8 mouse cellular contexts compared by ENCODE assay signal in the genomic region with DNA sequence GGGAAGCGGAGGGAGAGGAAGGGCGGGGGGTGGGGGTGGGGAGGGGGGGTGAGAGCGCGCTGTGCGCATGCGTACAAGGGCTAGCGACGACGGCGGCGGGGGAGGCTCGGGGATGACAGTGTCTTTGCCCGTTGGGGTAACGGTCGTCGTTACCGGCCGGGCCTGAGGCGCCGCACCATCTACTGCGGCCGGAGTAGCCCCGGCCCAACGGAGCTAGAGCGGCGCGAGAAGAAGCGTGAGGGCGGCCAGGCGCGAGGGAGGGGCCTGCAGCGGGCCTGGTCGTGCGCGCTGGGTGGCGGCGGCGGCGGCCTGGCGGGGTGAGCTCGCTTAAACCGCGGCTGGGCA. TPM values are rescaled to one million over a fixed set of nuclear protein-coding genes. Genes with fewer than 3 reads are reported as not detected.
DNase-seq lines count a peak whose midpoint lies in the region; ATAC-seq and TF ChIP-seq lines count a peak whose summit lies in the region.

A gene (plus strand): TSS at position 115 of the 345 bp plus-strand sequence.

- peaks cover 8% of the 10 kb centered on the region for H3K4me1 ChIP-seq in brown adipose tissue, adult 24 weeks (ENCODE audit: control insufficient read depth, insufficient read depth, insufficient read length, low read length)
- H3K4me1 ChIP-seq in midbrain, embryonic 12.5 days, result peaks cover 24% of the 10 kb centered on the region

- TF ChIP-seq CTCF in layer of hippocampus, adult 2 months (conservative IDR thresholded peaks at IDR 0.05), result no peak

- no peak for DNase-seq in layer of hippocampus, adult 2 months (ENCODE audit: low spot score in 2 of 2)
- DNase-seq in layer of hippocampus, adult 9-10 months (ENCODE audit: low spot score), result no peak
- DNase-seq in layer of hippocampus, postnatal 14 days (ENCODE audit: low spot score in 2 of 2), result no peak
- DNase-seq in right cerebral cortex, postnatal 25 days, result no peak
- DNase-seq in right cerebral cortex, postnatal 10 days (ENCODE audit: low spot score in 2 of 2), result no peak

- peak within 1 kb of the TSS; percentile 97 for H3K9ac ChIP-seq in midbrain, embryonic 12.5 days (replicated peaks)

- peak within 1 kb of the TSS; percentile 100 for H3K27ac ChIP-seq in layer of hippocampus, adult 2 months
- peak within 1 kb of the TSS; percentile 99 for H3K27ac ChIP-seq in brown adipose tissue, adult 24 weeks (replicated peaks; ENCODE audit: low read depth, low read length)
- peak within 1 kb of the TSS; percentile 99 for H3K27ac ChIP-seq in midbrain, embryonic 12.5 days (replicated peaks)

- no peaks in the 10 kb centered on the region for H3K36me3 ChIP-seq in midbrain, embryonic 12.5 days

- no peak for ATAC-seq in granulocyte monocyte progenitor cell, adult 5-6 weeks (replicated peaks; ENCODE audit: poor library complexity, severe bottlenecking)
- peak; percentile 85 for ATAC-seq in midbrain, embryonic 12.5 days (ENCODE audit: low FRiP score, low read depth)

- WGBS in midbrain, embryonic 12.5 days, result 0% methylated on average over 28 of the region's 43 CpGs

- peak within 1 kb of the TSS; percentile 93 for H3K4me3 ChIP-seq in layer of hippocampus, adult 2 months
- peak within 1 kb of the TSS; percentile 97 for H3K4me3 ChIP-seq in brown adipose tissue, adult 24 weeks (ENCODE audit: insufficient read depth, low read depth, low read length)
- peak within 1 kb of the TSS; percentile 98 for H3K4me3 ChIP-seq in midbrain, embryonic 12.5 days

- H3K4me2 ChIP-seq in midbrain, embryonic 12.5 days (replicated peaks), result peak within 1 kb of the TSS; percentile 93

- no peaks in the 10 kb centered on the region for H3K9me3 ChIP-seq in midbrain, embryonic 12.5 days

- H3K27me3 ChIP-seq in midbrain, embryonic 12.5 days, result no peaks in the 10 kb centered on the region

RNA-seq across cellular contexts. Expression of the gene that starts here (rescaled TPM):
- 10 to 100 TPM; 67.8 to 68.4 TPM for total RNA-seq in layer of hippocampus, adult 2 months (2021)
- 10.1 and 12.9 TPM in 2 replicates for polyA plus RNA-seq in brown adipose tissue, adult 24 weeks (2012; ENCODE audit: insufficient read depth, insufficient read length, missing spikeins)
- total RNA-seq in granulocyte monocyte progenitor cell, adult 5-6 weeks (2014; fragmentation: Nextera tagmentation), result 55.3 and 55.8 TPM in 2 replicates
- 38.0 and 47.4 TPM in 2 replicates for total RNA-seq in granulocyte monocyte progenitor cell, adult 5-6 weeks (2017)
- 10 to 100 TPM; 55.4 to 55.7 TPM for total RNA-seq in layer of hippocampus, postnatal 14 days (2021)
- 8.5 and 9.7 TPM in 2 replicates for polyA plus RNA-seq in midbrain, embryonic 12.5 days (2016; fragmentation: Nextera tagmentation; extraction: Ambion mirVana)
